Mouse (Mus musculus) embryo, embryonic 11.5 days (tissue): ENCODE data around the gene Vmn1r168.
"Not testable (repeated sequence)": the region's sequence is repeated elsewhere in the genome, so short reads cannot be mapped to it uniquely, and the experiment has no call there.

ENCODE experiments used
- DNase-seq: peaks from one replicate; pipeline ENCODE4 v3.0.0-alpha.2; 2012; ENCODE audit warnings: low read depth, low spot score

The Vmn1r168 gene

GRCm38 (mm10) chr7:23539432-23539831, at the start of gene Vmn1r168:
Gene Vmn1r168 (plus strand): TSS chr7:23539732.
- DNase-seq, result not testable (repeated sequence)

- not testable (repeated sequence) for DNase-seq
These were observed 32.4 kb upstream of the Vmn1r168 start, which contains the start of gene Vmn1r167 for GRCm38 (mm10) chr7:23507106-23507505. Gene Vmn1r167 (minus strand): TSS chr7:23507206.

GRCm38 (mm10) chr7:23575226-23575625, 35.7 kb downstream of the Vmn1r168 start, which contains the start of gene Vmn1r169:
Gene Vmn1r169 (plus strand): TSS chr7:23575526.
- DNase-seq, result not testable (repeated sequence)
